Mouse (Mus musculus): ENCODE measurements around the gene Klhl3. TPM values are rescaled to one million over a fixed set of nuclear protein-coding genes. Genes with fewer than 3 reads are reported as not detected.

The Klhl3 gene
- polyA plus RNA-seq, 1 experiment from 2014 or later, result 2.7 TPM

DNA sequence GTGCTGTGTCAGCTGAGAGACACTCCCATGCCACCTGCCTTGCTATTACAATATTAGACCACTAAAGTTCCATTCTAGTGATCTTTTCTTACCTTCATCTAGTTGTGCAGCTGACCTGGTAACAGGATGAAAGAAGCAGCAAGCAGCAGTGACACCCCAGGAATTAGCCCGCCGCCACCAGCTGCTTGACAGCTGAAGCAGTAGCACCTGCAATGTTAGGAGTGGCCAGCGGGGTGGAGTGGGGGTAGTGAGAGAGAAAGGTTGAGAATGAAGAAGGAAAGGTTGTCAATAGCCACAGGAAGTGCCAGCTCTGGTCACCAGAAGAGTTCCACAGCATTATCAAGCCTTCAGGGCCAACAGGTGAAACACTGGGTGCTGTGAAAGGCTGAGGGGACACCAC, 18.3 kb upstream of the Klhl3 start:
- no peak overlapping the region for H3K4me3 ChIP-seq (ENCODE audit: low read depth, low read length)
- no peaks in the 10 kb centered on the region; the same call in 1 of the 2 replicates for H3K9me3 ChIP-seq (ENCODE audit: low read length)
- no peak for ATAC-seq
- DNase-seq (ENCODE audit: low spot score), result no peak
- 46% methylated on average over 3 of the region's 3 CpGs for WGBS
- no peak overlapping the region for H3K9ac ChIP-seq (replicated peaks; ENCODE audit: low read depth)
- TF ChIP-seq EP300 (IDR thresholded peaks at IDR 0.05) (no peak), CTCF (IDR thresholded peaks at IDR 0.05) (0 out of 2 replicates have a peak, but pooled peaks have one; percentile 13)
- H3K4me2 ChIP-seq (replicated peaks; ENCODE audit: low read depth, low read length), result no peak overlapping the region
- H3K27me3 ChIP-seq (replicated peaks; ENCODE audit: insufficient read depth, low read length), result no peaks in the 10 kb centered on the region
- no peaks in the 10 kb centered on the region for H3K36me3 ChIP-seq (ENCODE audit: insufficient read depth, low read length)
- H3K27ac ChIP-seq (ENCODE audit: low read length), result no peak overlapping the region
- no peaks in the 10 kb centered on the region for H3K4me1 ChIP-seq (ENCODE audit: insufficient read depth, low read depth, low read length)

DNA sequence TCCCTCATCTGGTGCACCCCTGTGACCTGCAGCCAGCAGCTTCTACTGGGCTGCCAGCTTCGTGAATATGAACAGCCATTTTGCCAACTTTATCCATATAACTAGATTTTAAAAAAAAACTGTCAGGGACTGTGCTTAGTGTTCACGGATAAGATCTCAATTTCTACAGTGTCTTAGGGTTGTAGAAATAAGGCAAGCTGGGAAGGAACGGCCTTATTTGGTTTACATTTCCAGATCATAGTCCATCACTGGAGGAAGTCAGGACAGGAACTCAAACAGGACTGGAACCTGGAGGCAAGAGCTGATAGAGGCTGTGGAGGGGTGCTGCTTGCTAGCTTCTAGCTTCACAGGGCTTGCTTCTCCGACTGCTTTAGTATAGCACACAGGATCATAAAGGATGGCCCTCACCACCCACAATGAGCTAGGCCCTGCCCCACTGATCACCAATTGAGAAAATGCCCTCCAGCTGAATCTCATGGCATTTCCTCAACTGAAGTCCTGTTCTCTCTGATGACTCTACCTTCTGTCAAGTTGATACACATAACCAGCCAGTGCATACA, 16.4 kb upstream of the Klhl3 start:
- H3K27ac ChIP-seq (ENCODE audit: low read length), result peak overlapping the region; percentile 98
- H3K27me3 ChIP-seq (replicated peaks; ENCODE audit: insufficient read depth, low read length), result no peaks in the 10 kb centered on the region
- no peaks in the 10 kb centered on the region for H3K4me1 ChIP-seq (ENCODE audit: insufficient read depth, low read depth, low read length)
- no peak for ATAC-seq
- peak overlapping the region; percentile 81 for H3K4me2 ChIP-seq (replicated peaks; ENCODE audit: low read depth, low read length)
- H3K4me3 ChIP-seq (ENCODE audit: low read depth, low read length), result peak overlapping the region; percentile 90
- H3K9me3 ChIP-seq (ENCODE audit: low read length), result no peaks in the 10 kb centered on the region
- DNase-seq (ENCODE audit: low spot score), result no peak
- H3K36me3 ChIP-seq (ENCODE audit: insufficient read depth, low read length), result no peaks in the 10 kb centered on the region
- no peak overlapping the region; the same call in 1 of the 2 replicates for H3K9ac ChIP-seq (replicated peaks; ENCODE audit: low read depth)
- no peak for TF ChIP-seq EP300 (IDR thresholded peaks at IDR 0.05)
- no peak for TF ChIP-seq CTCF (IDR thresholded peaks at IDR 0.05)
- 17% methylated on average over 4 of the region's 4 CpGs for WGBS

DNA sequence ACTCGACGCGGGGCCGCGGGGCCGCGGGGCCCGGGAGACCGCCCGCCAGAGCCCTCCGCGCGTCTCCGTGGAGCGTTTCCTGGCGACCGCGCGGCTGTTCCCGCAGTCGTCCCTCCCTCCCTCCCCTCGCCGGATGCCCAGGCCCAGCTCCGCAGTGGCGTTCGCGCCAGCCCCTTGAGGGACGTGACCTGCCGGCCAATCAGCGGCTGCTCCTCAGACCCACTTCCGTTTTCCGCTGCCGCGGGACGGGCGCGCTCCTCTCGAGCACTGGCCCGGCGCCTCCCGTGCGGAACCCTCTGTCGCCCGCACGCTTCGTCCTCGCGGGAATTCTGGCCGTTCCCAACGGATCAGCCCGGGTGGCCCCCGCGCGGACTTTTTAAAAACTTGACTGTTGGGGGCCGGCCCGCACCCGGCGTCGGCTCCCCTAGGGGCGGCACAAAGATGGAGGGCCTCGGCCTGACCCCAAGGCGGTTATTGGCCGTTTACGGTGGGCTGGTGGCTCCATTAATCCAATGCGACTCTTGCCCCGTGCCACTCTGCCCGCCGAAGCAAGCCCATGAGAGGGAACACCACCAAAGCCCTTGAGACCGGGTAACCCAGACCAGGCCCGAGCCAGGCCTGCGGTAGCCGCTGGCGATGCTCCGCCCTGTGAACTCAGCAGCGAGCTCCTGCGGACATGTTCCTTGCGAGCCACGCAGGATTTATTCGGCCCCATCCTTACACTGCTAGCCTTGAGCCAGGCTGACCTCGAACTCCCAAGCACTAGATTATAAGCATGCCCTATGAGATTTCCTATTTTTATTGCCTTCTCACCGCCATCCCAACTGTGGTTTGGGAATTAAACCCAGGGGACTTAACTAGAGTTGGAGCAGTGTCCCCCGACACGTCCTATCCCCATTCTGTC, 15.6 kb upstream of the Klhl3 start:
- under 1% methylated on average over 66 of the region's 83 CpGs for WGBS
- peak overlapping the region; percentile 98 for H3K9ac ChIP-seq (replicated peaks; ENCODE audit: low read depth)
- peak overlapping the region; percentile 90 for H3K4me3 ChIP-seq (ENCODE audit: low read depth, low read length)
- no peaks in the 10 kb centered on the region for H3K27me3 ChIP-seq (replicated peaks; ENCODE audit: insufficient read depth, low read length)
- H3K4me2 ChIP-seq (replicated peaks; ENCODE audit: low read depth, low read length), result peak overlapping the region; percentile 81
- no peaks in the 10 kb centered on the region for H3K9me3 ChIP-seq (ENCODE audit: low read length)
- no peaks in the 10 kb centered on the region for H3K36me3 ChIP-seq (ENCODE audit: insufficient read depth, low read length)
- ATAC-seq, result peak; percentile 96
- DNase-seq (ENCODE audit: low spot score), result peak; percentile 98
- H3K4me1 ChIP-seq (ENCODE audit: insufficient read depth, low read depth, low read length), result peaks cover 3% of the 10 kb centered on the region; the same call in 1 of the 2 replicates
- peak overlapping the region; percentile 98 for H3K27ac ChIP-seq (ENCODE audit: low read length)
- TF ChIP-seq CTCF (IDR thresholded peaks at IDR 0.05), result no peak; the same call in 1 of the 2 replicates
- 0 out of 2 replicates have a peak, but pooled peaks have one; percentile 6 for TF ChIP-seq EP300 (IDR thresholded peaks at IDR 0.05)

DNA sequence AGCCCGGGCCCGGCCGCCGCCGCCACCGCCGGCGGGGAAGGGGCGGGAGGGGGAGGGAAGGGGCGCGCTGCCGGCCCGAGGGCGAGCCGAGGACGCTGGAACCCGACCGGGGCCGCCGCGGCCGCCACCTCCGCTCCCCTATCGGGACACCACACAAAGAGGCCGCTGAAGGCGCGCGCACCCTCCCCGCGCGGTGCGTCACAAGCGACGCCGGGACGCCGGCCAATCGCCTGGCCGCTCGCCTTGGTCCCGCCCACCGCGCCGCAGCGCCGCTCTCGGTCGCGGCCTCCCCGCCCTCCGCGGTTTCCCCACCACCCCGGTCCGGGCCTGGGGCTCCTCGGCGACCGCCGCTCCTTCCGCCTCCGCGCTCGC, 15.0 kb upstream of the Klhl3 start, which contains the start of gene Hnrnpa0:
Hnrnpa0 (minus strand) TSS at position 161 of the 372 bp plus-strand sequence.
- H3K4me3 ChIP-seq (ENCODE audit: low read depth, low read length), result peak within 1 kb of the TSS; percentile 90
- DNase-seq (ENCODE audit: low spot score), result peak; percentile 95

DNA sequence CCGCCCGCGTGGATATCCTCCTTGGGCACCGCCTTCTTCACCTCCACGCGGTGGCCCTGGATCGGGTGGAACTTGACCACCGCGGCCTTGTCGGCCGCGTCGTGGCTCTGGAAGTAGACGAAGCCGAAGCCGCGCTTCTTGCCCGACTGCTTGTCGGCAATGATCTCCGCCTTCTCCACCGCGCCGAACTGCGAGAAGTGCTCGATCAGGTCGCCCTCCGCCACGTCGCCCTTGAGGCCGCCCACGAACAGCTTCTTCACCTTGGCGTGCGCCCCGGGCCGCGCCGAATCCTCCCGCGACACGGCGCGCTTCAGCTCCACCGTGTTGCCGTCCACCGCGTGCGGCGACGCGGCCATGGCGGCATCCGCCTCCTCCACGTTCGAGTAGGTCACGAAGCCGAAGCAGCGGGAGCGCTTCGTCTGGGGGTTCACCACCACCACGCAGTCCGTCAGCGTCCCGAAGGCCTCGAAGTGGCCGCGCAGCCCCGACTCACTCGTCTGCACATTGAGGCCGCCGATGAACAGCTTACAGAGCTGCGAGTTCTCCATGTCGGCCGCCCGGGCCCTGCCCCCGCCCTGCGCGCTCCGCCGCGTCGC, 14.5 kb upstream of the Klhl3 start:
- H3K27me3 ChIP-seq (replicated peaks; ENCODE audit: insufficient read depth, low read length), result no peaks in the 10 kb centered on the region
- ATAC-seq (peak; percentile 24), DNase-seq (ENCODE audit: low spot score) (peak; percentile 59)
- H3K4me3 ChIP-seq (ENCODE audit: low read depth, low read length), result peak overlapping the region; percentile 90
- TF ChIP-seq CTCF (IDR thresholded peaks at IDR 0.05) (0 out of 2 replicates have a peak, but pooled peaks have one; percentile 1), EP300 (IDR thresholded peaks at IDR 0.05) (no peak)
- H3K4me2 ChIP-seq (replicated peaks; ENCODE audit: low read depth, low read length), result peak overlapping the region; percentile 81
- H3K4me1 ChIP-seq (ENCODE audit: insufficient read depth, low read depth, low read length), result peaks cover 10% of the 10 kb centered on the region; the same call in 1 of the 2 replicates
- no peaks in the 10 kb centered on the region for H3K36me3 ChIP-seq (ENCODE audit: insufficient read depth, low read length)
- peak overlapping the region; percentile 98 for H3K27ac ChIP-seq (ENCODE audit: low read length)
- no peaks in the 10 kb centered on the region for H3K9me3 ChIP-seq (ENCODE audit: low read length)
- WGBS, result 0% methylated on average over 55 of the region's 81 CpGs
- peak overlapping the region; percentile 98 for H3K9ac ChIP-seq (replicated peaks; ENCODE audit: low read depth)

More for the DNA sequence above, 15.0 kb upstream of the Klhl3 start, which contains the start of gene Hnrnpa0:
- Histone ChIP-seq H3K4me2 (replicated peaks; ENCODE audit: low read depth, low read length) (peak within 1 kb of the TSS; percentile 81), H3K36me3 (ENCODE audit: insufficient read depth, low read length) (no peaks in the 10 kb centered on the region), H3K27ac (ENCODE audit: low read length) (peak within 1 kb of the TSS; percentile 98), H3K9me3 (ENCODE audit: low read length) (no peaks in the 10 kb centered on the region), H3K9ac (replicated peaks; ENCODE audit: low read depth) (peak within 1 kb of the TSS; percentile 98), H3K27me3 (replicated peaks; ENCODE audit: insufficient read depth, low read length) (no peaks in the 10 kb centered on the region), H3K4me1 (ENCODE audit: insufficient read depth, low read depth, low read length) (peaks cover 9% of the 10 kb centered on the region; the same call in 1 of the 2 replicates)
- TF ChIP-seq EP300 (IDR thresholded peaks at IDR 0.05), result no peak
- TF ChIP-seq CTCF (IDR thresholded peaks at IDR 0.05), result no peak
- 0% methylated on average over 4 of the region's 62 CpGs for WGBS
- ATAC-seq, result peak; percentile 92
